Comparison of ENCODE assay signal across 3 mouse cellular contexts in the genomic region with DNA sequence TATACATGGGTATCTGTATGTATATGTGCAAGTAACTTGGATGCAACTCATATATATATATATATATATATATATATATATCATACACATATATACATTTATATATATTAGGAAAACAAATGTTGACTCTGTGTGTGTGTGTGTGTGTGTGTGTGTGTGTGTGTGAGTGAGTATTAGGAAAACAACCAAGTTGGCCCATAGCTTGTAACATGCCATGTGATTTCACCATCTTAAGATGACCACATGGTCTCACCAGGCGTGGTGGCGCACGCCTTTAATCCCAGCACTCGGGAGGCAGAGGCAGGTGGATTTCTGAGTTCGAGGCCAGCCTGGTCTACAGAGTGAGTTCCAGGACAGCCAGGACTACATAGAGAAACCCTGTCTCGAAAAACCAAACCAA. TPM values are rescaled to one million over a fixed set of nuclear protein-coding genes. Genes with fewer than 3 reads are reported as not detected.
"Had no signal": no experiment of that assay in that cellular context is flagged by ENCODE, and none has a peak within 500 bp of the region (broad histone marks: within the 10 kb centered on the region; RNA-seq: fewer than 3 reads in every experiment).

No protein-coding gene starts in this region.

RNA-seq across cellular contexts. Expression of gene Fut2, which starts 4.5 kb away (rescaled TPM):
- total RNA-seq: heart, postnatal 4 days; hematopoietic stem cell, adult 5-6 weeks; hindbrain, postnatal 0 days had no signal

RNA-seq across cellular contexts. Expression of gene Mamstr, which starts 21.9 kb away (rescaled TPM):
- total RNA-seq: hematopoietic stem cell, adult 5-6 weeks had no signal

RNA-seq across cellular contexts. Expression of gene Ntn5, which starts 22.1 kb away (rescaled TPM):
- total RNA-seq: heart, postnatal 4 days; hematopoietic stem cell, adult 5-6 weeks had no signal

RNA-seq across cellular contexts. Expression of gene Sec1, which starts 32.5 kb away (rescaled TPM):
- total RNA-seq: hematopoietic stem cell, adult 5-6 weeks had no signal

RNA-seq across cellular contexts. Expression of gene Rasip1, which starts 34.4 kb away (rescaled TPM):
- total RNA-seq: hematopoietic stem cell, adult 5-6 weeks had no signal
